Mouse (Mus musculus): Measurements from ENCODE around the gene Zfp831.

- TF ChIP-seq CTCF (IDR thresholded peaks at IDR 0.05; ENCODE audit: low read depth, low read length) (no peak), POLR2AphosphoS5 (IDR thresholded peaks at IDR 0.05; ENCODE audit: insufficient replicate concordance, low read depth, low read length) (no peak)
Observed at GRCm38 (mm10) chr2:174605020-174605419, 38.3 kb upstream of the Zfp831 start.

Data from G1E (cell line).